31 mouse cellular contexts compared by ENCODE assay signal in the genomic region with DNA sequence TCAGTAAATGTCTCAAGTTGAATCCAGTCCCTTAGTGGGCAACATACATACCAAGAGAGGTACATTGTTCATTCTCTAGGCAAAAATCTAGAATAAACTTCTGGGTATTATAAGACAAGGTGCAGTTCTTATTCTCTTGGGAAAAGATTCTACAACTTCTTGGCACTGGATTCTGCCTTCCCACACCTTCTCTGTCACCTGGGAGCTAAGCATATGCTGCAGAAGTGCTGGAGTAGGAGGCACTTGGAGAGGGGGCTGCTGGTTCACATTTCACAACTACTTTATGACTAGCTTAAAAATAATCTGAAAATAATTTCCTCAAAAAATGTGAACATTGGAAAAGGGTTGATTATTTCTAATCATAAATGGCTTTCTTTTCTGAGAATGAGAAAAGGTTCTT.
DNase-seq lines count a peak whose midpoint lies in the region; ATAC-seq and TF ChIP-seq lines count a peak whose summit lies in the region.
"Had no signal": no experiment of that assay in that cellular context is flagged by ENCODE, and none has a peak within 500 bp of the region (broad histone marks: within the 10 kb centered on the region; RNA-seq: fewer than 3 reads in every experiment).

No protein-coding gene starts in this region.

- H3K9ac ChIP-seq in midbrain, postnatal 0 days (replicated peaks; ENCODE audit: low read length, poor library complexity, severe bottlenecking), result no peak overlapping the region
- H3K9ac ChIP-seq: heart, embryonic 13.5 days; hindbrain, embryonic 15.5 days; limb, embryonic 12.5 days; liver, embryonic 15.5 days; lung, embryonic 14.5 days; neural tube, embryonic 15.5 days had no signal

- no peaks in the 10 kb centered on the region for H3K36me3 ChIP-seq in midbrain, postnatal 0 days (ENCODE audit: insufficient read depth, low read length)
- H3K36me3 ChIP-seq: heart, embryonic 13.5 days; hindbrain, embryonic 10.5 days; hindbrain, embryonic 15.5 days; limb, embryonic 12.5 days; liver, embryonic 15.5 days; neural tube, embryonic 15.5 days had no signal

- no peak for ATAC-seq in midbrain, postnatal 0 days (ENCODE audit: low FRiP score)
- ATAC-seq: forebrain, embryonic 16.5 days; inflammation-experienced regulatory T-cells, adult 6 months had no signal

- no peaks in the 10 kb centered on the region for H3K27me3 ChIP-seq in midbrain, postnatal 0 days (ENCODE audit: insufficient read depth, low read length)
- H3K27me3 ChIP-seq: heart, embryonic 13.5 days; hindbrain, embryonic 15.5 days; limb, embryonic 12.5 days; liver, embryonic 15.5 days; neural tube, embryonic 15.5 days had no signal

- DNase-seq in layer of hippocampus, adult 9-10 months (ENCODE audit: low spot score), result peak; percentile 4
- DNase-seq in layer of hippocampus, postnatal 10 days (ENCODE audit: low spot score in 2 of 2), result no peak
- peak; percentile 45 for DNase-seq in right cerebral cortex, adult 18-20 months
- no peak for DNase-seq in right cerebral cortex, postnatal 4 days
- peak; percentile 14 to 17 for DNase-seq in left cerebral cortex, postnatal 36 days (ENCODE audit: low spot score in 2 of 2)
- DNase-seq in telencephalon, adult 2 months (ENCODE audit: low read depth, low spot score), result peak; percentile 58
- no peak for DNase-seq in midbrain, postnatal 0 days (ENCODE audit: low spot score)
- DNase-seq: adrenal gland, postnatal 36 days; B cell, adult 2 months; cerebellum, adult 2 months; cerebellum, postnatal 14 days; heart, adult 2 months; heart, postnatal 10 days; kidney, adult 11 months; kidney, postnatal 14 days; lung, embryonic 14.5 days; lung, postnatal 14 days; midbrain, embryonic 14.5 days; retina, postnatal 1 day; spleen, adult 18-20 months; thymus, adult 18-20 months; thymus, postnatal 36 days had no signal

- no peak for TF ChIP-seq CTCF in midbrain, postnatal 0 days (IDR thresholded peaks at IDR 0.05)

- H3K4me2 ChIP-seq in midbrain, postnatal 0 days (ENCODE audit: low read depth, low read length, poor library complexity, severe bottlenecking), result no peak overlapping the region
- H3K4me2 ChIP-seq: heart, embryonic 13.5 days; hindbrain, embryonic 15.5 days; limb, embryonic 12.5 days; liver, embryonic 15.5 days; lung, embryonic 14.5 days; neural tube, embryonic 15.5 days had no signal

- no peak overlapping the region for H3K27ac ChIP-seq in midbrain, postnatal 0 days (ENCODE audit: low read depth, low read length)
- H3K27ac ChIP-seq: heart, adult 2 months; heart, embryonic 13.5 days; hindbrain, embryonic 10.5 days; hindbrain, embryonic 15.5 days; limb, embryonic 12.5 days; liver, embryonic 15.5 days; neural tube, embryonic 15.5 days had no signal

- no peaks in the 10 kb centered on the region for H3K9me3 ChIP-seq in midbrain, postnatal 0 days (ENCODE audit: low read length)
- H3K9me3 ChIP-seq: heart, embryonic 13.5 days; hindbrain, embryonic 10.5 days; hindbrain, embryonic 15.5 days; limb, embryonic 12.5 days; liver, embryonic 15.5 days; neural tube, embryonic 15.5 days had no signal

- H3K4me1 ChIP-seq in midbrain, postnatal 0 days (ENCODE audit: insufficient read depth, low read length), result no peaks in the 10 kb centered on the region
- H3K4me1 ChIP-seq: heart, embryonic 13.5 days; hindbrain, embryonic 10.5 days; hindbrain, embryonic 15.5 days; limb, embryonic 12.5 days; liver, embryonic 15.5 days; neural tube, embryonic 15.5 days had no signal

- intact Hi-C loops in left cerebral cortex, postnatal 36 days (cut with DNase I), result no loop called here

- H3K4me3 ChIP-seq in midbrain, postnatal 0 days (ENCODE audit: low read depth, low read length), result no peak overlapping the region
- H3K4me3 ChIP-seq: erythroblast, embryonic 14.5 days; heart, adult 2 months; heart, embryonic 13.5 days; hindbrain, embryonic 10.5 days; hindbrain, embryonic 15.5 days; limb, embryonic 12.5 days; liver, embryonic 15.5 days; neural tube, embryonic 15.5 days had no signal

Comparison
In these comparisons a context has a peak if more than half of its experiments do, and no peak if none do; other contexts are left out.
1. DNase-seq: peak in layer of hippocampus, adult 9-10 months (single experiment), right cerebral cortex, adult 18-20 months (single experiment), left cerebral cortex, postnatal 36 days (2 of 2) and telencephalon, adult 2 months (single experiment); none in layer of hippocampus, postnatal 10 days (0 of 2), right cerebral cortex, postnatal 4 days (single experiment) and midbrain, postnatal 0 days (single experiment).